Mouse (Mus musculus) cerebral cortex, adult 2 months (tissue): ENCODE results near the gene Cog6.

Source experiments
- WGBS: fragments of 180-500 bp; shearing (Covaris S2); methylation state at CpG from one replicate; pipeline ENCODE4 v1.1.7; 2018; 5-methylcytosine and 5-hydroxymethylcytosine counted together

The Cog6 gene

DNA sequence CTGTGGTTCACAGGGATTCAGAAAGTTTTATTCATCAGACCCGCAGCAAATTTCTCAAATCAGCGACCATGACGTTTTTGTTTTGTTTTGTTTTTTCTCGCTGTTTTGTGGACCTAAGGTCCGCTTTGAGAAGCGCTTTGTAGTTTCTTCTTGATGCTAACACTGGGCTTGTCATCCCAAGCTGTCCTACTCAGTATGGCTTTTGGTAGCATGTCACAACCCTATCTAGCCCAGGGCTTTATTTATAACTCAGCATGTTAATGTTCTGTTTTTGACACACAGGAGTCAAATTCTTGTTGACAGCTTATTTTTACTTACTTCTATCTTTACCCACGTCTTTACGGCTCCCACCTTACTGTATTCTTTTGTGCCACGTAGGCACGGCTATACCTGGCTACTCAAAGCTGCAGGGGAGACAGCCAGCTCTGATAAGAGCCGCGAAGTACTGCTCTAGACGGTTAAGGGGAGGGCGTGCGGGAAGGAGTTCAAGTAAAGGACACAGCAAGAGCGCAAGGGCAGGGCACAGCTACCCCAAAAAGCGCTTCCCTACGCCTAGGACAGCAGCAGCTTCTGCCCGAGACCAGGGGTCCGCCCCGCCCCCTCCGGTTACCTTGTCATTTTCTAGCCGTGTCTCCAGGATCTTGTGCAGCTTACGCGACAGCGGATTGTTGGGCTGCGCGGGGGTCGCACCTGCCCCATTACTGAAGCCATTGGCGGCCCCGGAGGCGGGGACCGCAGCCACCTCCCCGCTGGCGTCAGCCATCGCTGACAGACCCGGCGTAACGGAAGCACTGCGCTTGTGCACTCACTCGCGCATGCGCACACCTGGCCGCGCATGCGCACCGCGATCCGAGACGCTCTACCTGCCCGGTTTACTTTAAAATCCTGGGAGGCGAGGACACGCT is at the start of gene Cog6:
TSS of gene Cog6 (minus strand) at position 802 of the 905 bp plus-strand sequence.
- 3% methylated on average over 53 of the region's 53 CpGs for WGBS

- 43% methylated on average over 4 of the region's 4 CpGs for WGBS
Measured at GRCm38 (mm10) chr3:53066095-53066372, 49.0 kb upstream of the Cog6 start.

GRCm38 (mm10) chr3:53065267-53066094 is 48.4 kb upstream of the Cog6 start:
- 56% methylated on average over 13 of the region's 13 CpGs for WGBS

- WGBS: 51% methylated on average over 13 of the region's 13 CpGs
Measured at GRCm38 (mm10) chr3:53063423-53064147, 46.5 kb upstream of the Cog6 start.

GRCm38 (mm10) chr3:53059959-53060358 is 42.9 kb upstream of the Cog6 start:
- WGBS: 76% methylated on average over 2 of the region's 2 CpGs

GRCm38 (mm10) chr3:53056430-53056829 is 39.4 kb upstream of the Cog6 start:
- WGBS: 75% methylated on average over 10 of the region's 10 CpGs

DNA sequence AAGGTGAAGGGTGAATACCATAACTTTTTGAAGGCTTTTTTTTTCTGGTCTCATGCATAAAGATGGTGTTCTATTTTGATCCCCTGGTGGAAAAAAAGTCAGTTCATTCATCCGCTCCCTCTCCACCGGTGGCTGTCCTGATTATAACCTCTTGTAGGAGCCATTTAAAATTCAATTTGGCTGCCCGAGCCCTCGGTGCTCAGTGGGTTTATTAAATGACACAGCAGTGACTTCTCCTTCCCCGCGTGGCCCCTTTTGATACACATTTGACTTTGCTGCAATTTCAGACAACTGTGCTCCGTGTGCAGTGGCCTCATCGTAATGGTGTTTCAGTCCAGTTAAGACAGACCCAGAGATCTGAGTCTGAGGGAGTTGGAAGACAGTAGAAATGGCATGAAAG is 35.3 kb upstream of the Cog6 start:
- 53% methylated on average over 8 of the region's 8 CpGs for WGBS

DNA sequence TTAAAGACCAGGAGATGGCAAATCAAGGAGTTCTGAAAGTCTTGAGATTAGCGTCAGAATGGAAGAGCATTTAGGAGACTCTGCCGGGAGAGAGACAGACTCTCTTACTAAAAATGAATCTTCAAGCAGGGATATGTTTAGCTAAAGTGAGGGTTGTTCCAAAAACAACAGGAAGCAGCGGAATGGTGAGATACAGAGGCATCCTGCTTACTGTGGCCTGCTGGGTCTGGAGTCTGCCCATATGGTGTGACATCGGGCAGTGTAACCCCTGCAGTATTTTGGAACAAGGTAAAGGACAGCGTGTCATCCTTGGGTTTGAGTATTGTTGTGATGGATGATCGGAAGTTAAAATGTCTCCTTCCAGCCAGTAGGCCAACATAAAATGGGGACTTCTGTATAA is 29.3 kb upstream of the Cog6 start:
- whole genome bisulfite sequencing: 46% methylated on average over 6 of the region's 6 CpGs

GRCm38 (mm10) chr3:53045697-53046096 is 28.7 kb upstream of the Cog6 start:
- 81% methylated on average over 4 of the region's 4 CpGs for WGBS

- 49% methylated on average over 11 of the region's 11 CpGs for WGBS
Measured at GRCm38 (mm10) chr3:53044682-53045299, 27.8 kb upstream of the Cog6 start.

DNA sequence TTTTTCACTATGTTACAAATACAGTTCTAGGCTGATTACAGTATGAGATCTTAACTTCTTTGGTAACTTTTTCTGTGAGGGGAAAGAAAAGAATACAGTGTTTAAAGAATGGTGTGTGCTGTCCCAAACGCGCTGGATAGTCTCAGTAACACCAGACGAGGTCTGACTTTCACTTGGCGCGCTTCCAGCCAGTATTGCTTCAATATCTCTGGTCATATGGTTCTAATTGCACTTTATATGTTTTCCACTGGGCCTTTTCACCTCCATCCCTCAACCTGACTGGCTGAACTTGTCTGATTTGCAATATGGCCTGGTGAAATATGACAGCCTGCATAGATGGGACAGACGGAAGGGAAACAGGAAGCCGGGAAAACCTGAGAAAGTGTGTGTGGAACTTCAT is 27.2 kb upstream of the Cog6 start:
- 62% methylated on average over 7 of the region's 7 CpGs for WGBS

- 84% methylated on average over 13 of the region's 13 CpGs for WGBS
Measured at GRCm38 (mm10) chr3:53043206-53043780, 26.3 kb upstream of the Cog6 start.

DNA sequence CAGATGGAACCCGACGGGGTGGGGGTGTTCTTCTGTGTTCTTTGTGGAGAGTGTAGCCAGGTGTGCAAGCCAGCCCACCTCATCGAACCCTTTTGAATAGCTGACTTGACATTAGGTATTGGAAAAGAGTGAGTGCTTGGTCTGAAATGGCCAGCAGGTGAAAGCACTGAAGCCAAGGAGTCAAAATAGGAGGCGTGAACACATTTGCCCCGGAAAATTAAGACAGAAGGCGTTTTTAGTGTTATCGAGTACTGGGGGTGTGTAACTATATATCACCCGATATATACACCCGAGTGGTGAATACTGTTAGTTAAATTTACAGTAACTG is 25.2 kb upstream of the Cog6 start:
- WGBS: 15% methylated on average over 9 of the region's 9 CpGs

GRCm38 (mm10) chr3:53041411-53042239 is 24.6 kb upstream of the Cog6 start, which contains the start of gene Lhfp:
Gene Lhfp (plus strand): TSS chr3:53041528.
- under 1% methylated on average over 58 of the region's 58 CpGs for WGBS

DNA sequence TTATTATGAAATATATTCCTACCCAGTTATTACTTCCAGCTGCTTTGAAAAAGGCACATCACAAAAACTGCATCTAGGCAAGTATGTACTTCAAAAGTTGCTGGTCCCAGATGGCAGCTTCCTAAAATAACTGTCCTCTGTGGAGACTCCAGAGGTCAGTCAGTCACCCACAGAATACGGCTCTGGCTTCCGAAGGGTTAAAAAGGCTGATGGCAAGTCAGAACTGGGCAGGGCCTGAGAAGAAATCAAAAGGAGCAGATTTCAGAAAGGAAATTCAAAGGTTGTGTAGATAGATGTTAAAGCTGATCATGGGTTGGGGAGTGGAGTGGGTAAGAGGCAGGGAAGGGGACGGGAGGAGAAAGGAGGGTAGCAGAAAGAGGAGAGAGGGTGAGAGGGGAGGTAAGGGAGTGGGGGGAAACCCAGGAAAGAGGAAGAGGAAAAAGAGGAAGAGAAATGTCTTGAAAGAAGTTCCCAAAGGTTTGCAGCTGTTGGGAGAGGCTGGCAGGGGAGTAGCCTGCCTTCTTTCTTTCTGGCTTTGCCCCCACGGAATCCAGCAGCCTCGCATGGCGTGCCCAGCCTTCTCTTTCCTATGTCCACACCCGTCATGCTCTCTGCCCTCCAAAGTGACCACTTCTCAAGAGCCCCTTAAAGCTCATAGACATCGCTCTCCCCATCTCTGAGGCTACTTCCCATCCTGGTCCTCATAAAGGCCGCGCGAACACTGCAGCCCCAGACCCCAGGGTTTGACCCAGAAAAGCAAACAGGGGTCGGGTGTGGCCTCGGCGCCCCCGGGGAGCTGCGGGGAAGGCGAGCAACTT is 23.8 kb upstream of the Cog6 start:
- WGBS: 10% methylated on average over 17 of the region's 17 CpGs

- WGBS: 53% methylated on average over 8 of the region's 8 CpGs
Measured at GRCm38 (mm10) chr3:53039746-53040145, 22.7 kb upstream of the Cog6 start.

DNA sequence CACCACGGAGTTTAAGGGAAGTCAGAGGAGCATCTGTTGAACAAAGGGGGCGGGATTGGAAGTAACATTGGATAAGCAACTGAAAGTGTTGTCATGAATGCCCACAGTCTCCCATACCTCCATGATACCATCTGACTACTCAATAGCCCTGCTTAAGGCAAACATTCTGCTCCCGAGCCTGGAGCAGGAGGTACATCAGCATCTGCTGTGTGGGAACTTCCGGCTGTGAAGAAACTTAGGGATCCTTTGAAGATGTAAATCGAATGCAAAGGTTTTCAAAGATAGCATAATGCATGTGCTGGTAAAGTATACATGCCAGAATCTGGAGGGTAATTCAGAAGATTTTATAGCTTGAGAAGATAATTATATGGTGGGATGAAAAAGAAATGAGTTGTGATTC is 21.9 kb upstream of the Cog6 start:
- 47% methylated on average over 5 of the region's 5 CpGs for WGBS

GRCm38 (mm10) chr3:53036941-53037340 is 19.9 kb upstream of the Cog6 start:
- 89% methylated on average over 7 of the region's 7 CpGs for WGBS

DNA sequence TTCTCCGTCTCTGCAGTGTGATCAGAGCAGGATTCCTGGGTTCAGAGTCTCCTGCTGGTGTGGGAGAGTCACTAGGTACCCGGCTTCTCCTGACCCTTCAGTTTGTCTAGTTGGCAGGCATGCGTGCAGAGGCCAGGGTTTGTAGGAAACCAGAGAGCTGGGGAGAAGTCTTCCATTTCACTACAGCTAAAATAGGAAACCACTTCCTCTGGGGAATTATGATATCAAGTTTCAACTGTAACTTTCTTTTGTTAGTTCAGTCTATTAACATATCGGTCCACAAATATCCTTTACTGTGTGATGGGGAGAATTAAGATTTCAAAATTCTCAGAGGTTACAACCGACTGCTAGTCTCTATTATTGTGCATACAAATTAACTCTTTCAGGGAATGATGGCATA is 19.0 kb upstream of the Cog6 start:
- 79% methylated on average over 5 of the region's 5 CpGs for WGBS

GRCm38 (mm10) chr3:53033448-53033847 is 16.4 kb upstream of the Cog6 start:
- WGBS: 29% methylated on average over 3 of the region's 3 CpGs
